Mouse (Mus musculus) spleen, adult 2 months (tissue): ENCODE results near the gene Sirt2.

Experiments used
- CTCF ChIP-seq: fragments of 200-500 bp; IDR thresholded peaks from 2 replicates; pipeline ENCODE4 v1.5.1; 2011; ENCODE audit warnings: mild to moderate bottlenecking, inconsistent platforms; ENCODE audit not compliant: insufficient read depth, insufficient read length, insufficient replicate concordance; ENCODE audit errors: extremely low read depth
- POLR2A ChIP-seq: fragments of 200-500 bp; IDR thresholded peaks from 2 replicates; pipeline ENCODE4 v1.6.1; 2011; ENCODE audit warnings: low read depth, low read length, inconsistent platforms

DNA sequence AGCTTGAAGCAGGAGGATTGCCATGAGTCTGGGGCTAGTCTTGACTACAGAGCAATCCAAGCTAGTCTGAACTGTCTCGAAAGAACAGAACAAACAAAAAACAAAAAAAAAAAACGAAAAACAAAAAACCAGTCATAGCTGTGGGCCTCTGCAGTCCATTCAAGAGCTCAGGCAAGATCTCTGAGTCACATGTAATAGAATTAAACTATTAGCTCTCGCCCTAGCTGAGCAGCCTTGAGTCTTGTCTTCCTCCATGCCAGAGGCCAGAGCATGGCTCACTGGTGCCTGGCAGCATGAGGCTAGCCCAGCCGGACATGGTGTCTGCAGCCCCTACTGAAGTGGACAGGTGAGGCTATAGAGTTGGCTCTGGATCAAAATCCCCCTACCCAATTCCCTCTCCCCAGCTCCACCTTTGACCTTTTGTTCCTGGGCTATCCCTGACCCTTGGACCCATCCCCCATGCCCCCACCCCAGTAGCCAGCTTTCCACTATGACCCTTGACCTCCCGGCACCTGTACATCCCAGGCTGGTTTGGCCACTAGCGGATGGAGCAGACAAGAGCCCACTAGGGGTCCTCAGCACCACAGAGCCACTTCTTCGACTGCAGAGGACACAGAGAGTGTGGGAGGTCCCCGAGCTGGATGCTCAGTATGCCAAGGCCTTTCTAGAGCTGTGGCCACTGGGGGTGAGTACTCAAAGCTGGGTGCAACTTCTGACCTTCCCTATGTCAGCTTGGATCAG lies 23.7 kb downstream of the Sirt2 start:
- TF ChIP-seq CTCF: no peak
- no peak for TF ChIP-seq POLR2A
